Mouse (Mus musculus): ENCODE measurements at regions not wholly inside any gene's neighbourhood (a gene's known extent, or its start where the extent isn't known, plus 50 kb on each side); places are given as distances from the start of the nearest gene placed in this dataset.
"Not testable (repeated sequence)": the region's sequence is repeated elsewhere in the genome, so short reads cannot be mapped to it uniquely, and the experiment has no call there.

DNA sequence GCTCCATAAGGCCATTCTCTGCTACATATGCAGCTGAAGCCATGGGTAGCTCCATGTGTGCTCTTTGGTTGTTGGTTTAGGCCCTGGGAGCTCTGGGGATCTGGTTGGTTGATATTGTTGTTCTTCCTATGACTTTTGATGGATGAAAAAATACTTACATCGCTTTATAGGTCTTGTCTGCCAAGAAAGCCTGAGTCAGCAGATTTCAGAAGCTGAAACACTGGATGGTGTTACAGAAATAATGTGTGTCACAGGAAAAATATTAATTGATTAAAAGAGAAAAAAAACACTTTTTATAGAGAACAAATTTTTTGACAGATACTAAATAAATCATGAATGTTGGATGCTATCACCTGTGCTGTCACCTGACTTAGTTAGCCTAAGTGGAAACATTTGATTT is 52.4 kb upstream of the Plxna2 start:
- no peak for ATAC-seq (replicated peaks; ENCODE audit: poor library complexity, severe bottlenecking)

DNA sequence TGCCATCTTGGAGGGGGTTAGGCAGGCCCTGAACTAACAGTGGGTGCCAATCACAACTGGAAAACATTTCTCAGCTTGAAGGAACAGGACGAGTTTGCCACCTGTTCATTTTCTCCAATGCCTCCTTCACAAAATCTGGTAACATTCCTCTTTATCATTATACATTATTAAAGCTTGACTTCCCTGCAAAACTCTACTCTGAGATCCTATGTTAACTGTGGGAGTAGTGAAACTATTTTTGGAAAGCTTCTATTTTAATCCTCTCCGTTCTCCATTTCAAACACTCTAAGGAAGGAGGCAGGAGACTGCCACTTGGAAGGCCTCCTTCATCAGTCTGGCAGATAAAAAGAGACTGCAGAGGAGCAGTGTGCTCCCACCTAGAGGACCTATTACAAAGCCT is 54.1 kb upstream of the Plxna2 start:
- ATAC-seq (replicated peaks; ENCODE audit: poor library complexity, severe bottlenecking): no peak

GRCm38 (mm10) chr1:194561098-194561497 is 56.9 kb upstream of the Plxna2 start:
- ATAC-seq (replicated peaks; ENCODE audit: poor library complexity, severe bottlenecking): no peak

- no peak for ATAC-seq (replicated peaks; ENCODE audit: poor library complexity, severe bottlenecking)
Measured at GRCm38 (mm10) chr1:194548661-194549060, 69.4 kb upstream of the Plxna2 start.

DNA sequence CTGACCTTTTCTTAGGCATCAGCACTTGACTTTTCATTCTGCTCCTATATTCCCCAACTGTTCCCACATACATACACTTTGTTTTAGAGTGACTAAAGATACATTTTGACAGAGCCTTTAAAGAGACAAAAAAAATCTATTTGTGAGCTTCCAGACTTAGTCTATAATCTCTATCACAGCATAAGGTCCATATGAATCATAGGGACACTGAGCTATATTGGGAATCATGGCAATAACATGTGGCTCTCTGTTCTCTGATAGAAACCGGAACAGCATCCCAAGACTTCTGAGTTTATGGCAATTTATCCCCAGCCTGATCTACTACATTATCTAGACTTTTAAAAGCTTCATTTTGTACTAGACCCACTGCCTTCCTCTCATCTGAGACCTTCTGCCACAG is 69.8 kb upstream of the Plxna2 start:
- no peak for ATAC-seq (replicated peaks; ENCODE audit: poor library complexity, severe bottlenecking)

- no peak for ATAC-seq (replicated peaks; ENCODE audit: poor library complexity, severe bottlenecking)
Measured at GRCm38 (mm10) chr1:194540923-194541322, 77.1 kb upstream of the Plxna2 start.

GRCm38 (mm10) chr1:194527342-194528165 is 90.5 kb upstream of the Plxna2 start:
- ATAC-seq (replicated peaks; ENCODE audit: poor library complexity, severe bottlenecking): no peak

DNA sequence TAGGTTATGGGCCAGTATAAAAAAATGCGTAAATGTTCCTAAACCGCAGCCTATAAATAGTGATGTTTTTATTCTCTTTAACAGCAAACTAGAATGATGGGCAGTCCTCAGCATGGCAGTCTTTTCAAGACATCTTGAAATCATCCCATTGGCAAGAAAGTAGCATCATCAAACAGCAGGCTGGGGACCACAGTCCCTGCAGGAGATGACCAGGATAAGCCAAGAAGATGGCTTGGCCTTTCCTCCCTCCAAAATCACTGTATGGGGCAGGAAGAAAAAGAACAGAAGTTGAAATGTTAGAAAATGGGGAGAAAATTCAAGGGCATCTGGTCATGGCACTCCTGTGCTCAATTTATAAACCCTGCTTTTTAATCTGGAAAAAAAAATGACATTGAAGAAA is 93.0 kb upstream of the Plxna2 start:
- no peak for ATAC-seq (replicated peaks; ENCODE audit: poor library complexity, severe bottlenecking)

GRCm38 (mm10) chr1:194521216-194521615 is 96.8 kb upstream of the Plxna2 start:
- ATAC-seq (replicated peaks; ENCODE audit: poor library complexity, severe bottlenecking): no peak

DNA sequence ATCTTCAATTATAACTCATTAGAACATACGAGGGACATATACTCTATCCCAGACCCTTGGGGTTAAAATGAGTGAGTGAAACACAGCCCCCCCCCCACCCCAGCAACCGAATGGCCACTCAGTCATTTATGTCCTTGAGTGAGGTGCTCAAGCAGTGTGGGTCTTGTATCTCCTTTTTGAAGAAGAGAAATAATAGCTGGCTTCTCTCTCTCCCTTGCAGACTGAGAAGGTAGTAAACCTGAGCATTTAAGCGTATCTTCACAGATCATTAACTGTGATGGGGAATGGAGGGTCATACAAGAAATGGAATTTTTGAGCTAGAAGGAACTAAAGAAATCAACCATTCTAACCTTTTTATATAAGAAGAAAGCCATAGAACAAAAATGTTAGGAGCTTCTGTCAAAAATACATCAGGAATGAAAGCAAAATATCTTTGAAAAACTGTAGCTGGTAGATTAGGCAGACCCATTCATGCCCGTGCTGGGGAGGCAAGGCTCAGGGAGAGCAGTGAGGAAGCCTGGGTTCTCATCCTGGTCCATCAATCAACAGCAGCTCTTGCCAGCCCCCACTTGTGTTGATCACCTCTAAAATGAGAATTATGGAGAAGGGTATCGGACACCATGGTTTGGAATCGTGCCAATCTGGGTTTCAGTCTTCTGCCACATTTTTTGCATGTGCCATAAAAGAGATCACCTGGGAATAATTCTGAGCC is 98.4 kb upstream of the Plxna2 start:
- ATAC-seq (replicated peaks; ENCODE audit: poor library complexity, severe bottlenecking): no peak

DNA sequence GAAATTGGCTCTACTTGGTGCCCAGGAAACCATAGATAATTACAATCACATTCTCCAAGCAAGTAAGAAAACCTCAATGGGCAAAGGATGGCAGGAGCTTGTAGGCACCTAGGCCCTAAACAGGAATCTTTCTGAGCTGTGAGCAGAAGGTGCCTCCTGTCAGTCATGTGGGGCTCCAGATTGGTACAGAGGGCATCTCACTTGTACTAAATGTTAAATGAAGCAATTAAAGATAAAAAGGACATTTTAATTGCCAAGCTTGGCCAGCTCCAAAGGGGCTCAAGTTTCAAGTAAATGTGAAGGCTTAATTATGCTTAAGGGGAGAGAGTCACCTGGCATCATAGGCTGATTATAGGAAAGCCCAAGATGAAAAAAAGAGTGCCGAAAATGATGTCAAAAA is 101.9 kb upstream of the Plxna2 start:
- ATAC-seq (replicated peaks; ENCODE audit: poor library complexity, severe bottlenecking): no peak

- no peak for ATAC-seq (replicated peaks; ENCODE audit: poor library complexity, severe bottlenecking)
Measured at GRCm38 (mm10) chr1:194508314-194508713, 109.7 kb upstream of the Plxna2 start.

GRCm38 (mm10) chr1:194505826-194506225 is 112.2 kb upstream of the Plxna2 start:
- ATAC-seq (replicated peaks; ENCODE audit: poor library complexity, severe bottlenecking): no peak

DNA sequence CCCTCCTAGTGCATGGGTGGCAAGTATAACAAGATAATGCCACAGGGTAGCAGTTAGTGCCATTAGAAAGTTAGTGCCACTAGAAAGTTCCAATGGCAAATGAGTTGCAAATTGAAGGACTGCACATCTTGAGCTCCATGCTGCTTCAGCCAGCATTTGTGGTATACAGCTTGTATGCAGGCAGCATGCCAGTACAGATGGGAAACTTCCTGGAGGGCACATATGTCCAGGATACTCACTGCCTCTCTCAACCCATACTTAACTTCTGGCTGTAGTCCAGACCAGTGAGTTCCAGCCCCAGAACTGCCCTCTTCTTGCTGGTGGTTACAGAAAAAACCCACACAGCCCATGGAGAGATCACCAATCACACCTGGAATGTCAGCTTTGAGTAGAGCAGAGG is 113.8 kb upstream of the Plxna2 start:
- ATAC-seq (replicated peaks; ENCODE audit: poor library complexity, severe bottlenecking): no peak

DNA sequence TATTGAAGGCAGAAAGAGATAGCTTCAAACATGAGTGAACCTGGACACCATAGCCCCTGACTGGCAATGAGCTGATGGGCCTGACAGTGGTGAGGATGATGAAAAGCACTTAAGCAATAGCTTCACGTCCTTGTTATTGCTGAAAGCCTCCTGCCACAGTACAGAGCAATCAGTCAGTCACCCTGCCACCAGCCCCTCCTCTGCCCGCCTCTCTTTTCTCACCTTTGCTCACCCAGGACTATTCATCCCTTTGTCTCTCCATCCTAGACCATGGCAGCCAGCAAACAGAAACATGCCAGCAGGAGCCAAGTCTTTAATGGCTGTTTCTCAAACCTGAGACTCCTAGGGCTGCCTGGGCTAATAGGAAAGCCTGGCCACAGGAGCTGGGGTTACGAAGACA is 114.5 kb upstream of the Plxna2 start:
- ATAC-seq (replicated peaks; ENCODE audit: poor library complexity, severe bottlenecking): no peak

DNA sequence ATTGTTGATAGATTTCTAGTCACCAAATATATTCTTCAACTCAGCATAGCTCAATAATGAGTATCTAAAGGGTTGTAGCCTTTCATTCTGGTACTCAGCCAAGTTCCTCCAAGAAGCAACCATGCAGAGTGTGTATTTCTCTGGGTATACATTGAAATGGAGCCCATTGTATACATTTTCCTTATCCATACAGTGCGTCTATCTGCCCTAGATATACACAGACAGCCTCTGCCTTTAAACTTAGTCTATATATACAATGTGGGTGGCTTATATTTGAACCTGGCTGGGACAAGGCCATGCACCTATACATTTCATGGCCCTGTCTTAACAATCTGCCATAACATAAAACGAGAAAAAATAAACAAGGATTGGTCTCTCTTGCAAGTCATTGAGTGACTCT is 121.6 kb upstream of the Plxna2 start:
- no peak for ATAC-seq (replicated peaks; ENCODE audit: poor library complexity, severe bottlenecking)

DNA sequence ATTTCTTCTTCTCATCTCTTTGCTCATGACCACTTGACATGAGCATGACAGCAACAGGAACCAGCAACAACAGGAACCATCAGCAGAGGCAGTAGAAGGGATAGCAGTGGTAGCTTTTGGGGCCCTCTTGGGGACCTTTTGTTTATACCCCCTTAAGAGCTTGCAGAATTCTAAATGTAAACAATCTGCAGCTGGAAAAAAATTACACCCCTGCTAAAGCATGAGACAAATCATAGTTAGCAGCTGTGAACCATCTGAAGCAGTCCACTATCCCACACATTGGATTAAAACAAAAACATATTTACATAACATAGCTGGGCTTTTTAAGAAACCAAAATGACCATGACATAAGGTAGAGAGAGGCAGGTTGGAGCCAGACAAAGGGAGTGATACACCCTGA is 126.9 kb upstream of the Plxna2 start:
- ATAC-seq (replicated peaks; ENCODE audit: poor library complexity, severe bottlenecking): no peak

DNA sequence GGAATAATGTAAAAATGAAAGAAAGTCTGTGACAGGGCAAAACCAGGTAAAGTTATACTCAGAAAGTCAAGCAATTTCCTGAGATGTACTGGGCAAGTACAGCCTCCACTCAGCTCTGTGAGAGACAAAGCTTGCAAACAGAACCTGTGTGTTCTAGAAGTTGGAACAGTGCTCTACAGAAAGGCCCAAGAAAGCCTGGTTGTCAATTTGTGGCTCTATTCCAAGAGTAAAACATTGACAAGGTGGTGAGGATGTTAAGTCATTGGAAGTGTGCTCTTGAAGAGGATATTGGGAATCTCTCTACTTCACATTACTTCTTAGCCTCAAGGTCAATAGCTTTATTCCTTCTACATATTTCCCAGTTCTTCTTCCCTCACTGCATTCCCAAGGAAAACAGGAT is 129.9 kb upstream of the Plxna2 start:
- ATAC-seq (replicated peaks; ENCODE audit: poor library complexity, severe bottlenecking): no peak

DNA sequence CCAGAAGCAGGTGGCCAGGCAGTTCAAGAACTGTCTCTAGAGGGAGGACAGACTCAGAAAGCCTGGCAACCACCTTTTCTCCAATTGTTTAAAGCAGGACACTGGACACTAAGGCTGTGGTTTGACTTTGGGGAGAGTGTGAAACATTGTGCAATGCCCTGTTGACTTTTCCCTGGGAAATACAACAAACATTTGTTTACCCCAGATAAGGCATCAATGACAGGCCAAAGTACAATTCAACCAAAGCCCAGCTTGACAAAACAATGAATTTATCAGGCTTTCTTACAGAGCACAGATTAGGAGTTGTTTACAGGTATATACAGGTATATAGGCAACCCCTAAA is 135.3 kb upstream of the Plxna2 start:
- ATAC-seq (replicated peaks; ENCODE audit: poor library complexity, severe bottlenecking): no peak

GRCm38 (mm10) chr1:194482001-194482716 is 135.9 kb upstream of the Plxna2 start:
- no peak for ATAC-seq (replicated peaks; ENCODE audit: poor library complexity, severe bottlenecking)

DNA sequence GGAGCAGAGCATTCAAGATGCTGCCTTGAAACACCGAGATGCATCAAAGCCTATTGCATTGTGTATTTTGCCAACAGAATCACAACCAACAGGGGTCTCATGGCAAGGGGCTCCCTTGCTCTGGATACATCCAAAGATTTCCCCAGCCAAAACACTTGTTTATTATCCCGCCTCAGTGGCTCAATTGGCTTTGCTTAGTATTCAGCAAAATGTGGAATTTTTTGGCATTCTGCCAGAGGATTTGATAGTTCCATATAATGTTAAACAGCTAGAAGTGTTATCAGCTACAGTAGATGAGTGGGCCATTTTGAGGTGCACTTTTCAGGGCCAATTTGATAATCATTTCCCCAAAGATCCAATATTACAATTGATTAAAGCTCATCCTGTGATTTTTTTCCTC is 146.7 kb upstream of the Plxna2 start:
- not testable (repeated sequence) for ATAC-seq (replicated peaks; ENCODE audit: poor library complexity, severe bottlenecking)
